25 mouse cellular contexts compared by ENCODE assay signal in genomic region chr11:35502128-35502527, GRCm38 (mm10).
DNase-seq lines count a peak whose midpoint lies in the region; ATAC-seq and TF ChIP-seq lines count a peak whose summit lies in the region.
"Had no signal": no experiment of that assay in that cellular context is flagged by ENCODE, and none has a peak within 500 bp of the region (broad histone marks: within the 10 kb centered on the region; RNA-seq: fewer than 3 reads in every experiment).

No protein-coding gene starts in this region.

- H3K27ac ChIP-seq in forebrain, embryonic 10.5 days: peak overlapping the region; percentile 44
- H3K27ac ChIP-seq in forebrain, embryonic 12.5 days: no peak overlapping the region
- H3K27ac ChIP-seq in lung, embryonic 14.5 days (ENCODE audit: low read depth): no peak overlapping the region
- H3K27ac ChIP-seq in neural tube, embryonic 11.5 days (ENCODE audit: low read depth, low read length): 0 out of 2 replicates have a peak overlapping the region, but pooled peaks have one; percentile 27
- H3K27ac ChIP-seq: forebrain, embryonic 15.5 days; limb, embryonic 12.5 days; liver, embryonic 15.5 days; midbrain, embryonic 12.5 days; neural tube, embryonic 12.5 days had no signal

- ATAC-seq in forebrain, embryonic 12.5 days (ENCODE audit: low FRiP score): no peak
- ATAC-seq in lung, embryonic 14.5 days (ENCODE audit: insufficient read depth): peak; percentile 43; the same call in 1 of the 2 replicates
- ATAC-seq in neural tube, embryonic 11.5 days (ENCODE audit: insufficient read depth, low FRiP score, low TSS enrichment): no peak
- ATAC-seq: forebrain, embryonic 15.5 days; intestine, postnatal 0 days; lung, postnatal 0 days had no signal

- H3K4me2 ChIP-seq in forebrain, embryonic 12.5 days: no peak overlapping the region
- H3K4me2 ChIP-seq in lung, embryonic 14.5 days: no peak overlapping the region
- no peak overlapping the region for H3K4me2 ChIP-seq in neural tube, embryonic 11.5 days (ENCODE audit: low read depth)
- H3K4me2 ChIP-seq: forebrain, embryonic 15.5 days; heart, embryonic 12.5 days; limb, embryonic 12.5 days; liver, embryonic 15.5 days; midbrain, embryonic 12.5 days; neural tube, embryonic 12.5 days had no signal

- no peaks in the 10 kb centered on the region for H3K9me3 ChIP-seq in forebrain, embryonic 10.5 days
- H3K9me3 ChIP-seq in forebrain, embryonic 12.5 days: no peaks in the 10 kb centered on the region
- H3K9me3 ChIP-seq in lung, embryonic 14.5 days (ENCODE audit: low read depth, low read length): no peaks in the 10 kb centered on the region
- no peaks in the 10 kb centered on the region for H3K9me3 ChIP-seq in neural tube, embryonic 11.5 days (ENCODE audit: control insufficient read depth, low read length)
- H3K9me3 ChIP-seq: forebrain, embryonic 15.5 days; heart, embryonic 12.5 days; limb, embryonic 12.5 days; liver, embryonic 15.5 days; midbrain, embryonic 12.5 days; neural tube, embryonic 12.5 days had no signal

- no peaks in the 10 kb centered on the region for H3K36me3 ChIP-seq in forebrain, embryonic 10.5 days (replicated peaks)
- H3K36me3 ChIP-seq in forebrain, embryonic 12.5 days (replicated peaks): no peaks in the 10 kb centered on the region
- H3K36me3 ChIP-seq in lung, embryonic 14.5 days (ENCODE audit: insufficient read depth): no peaks in the 10 kb centered on the region
- H3K36me3 ChIP-seq in neural tube, embryonic 11.5 days (ENCODE audit: control insufficient read depth, insufficient read depth, low read length): no peaks in the 10 kb centered on the region
- H3K36me3 ChIP-seq: forebrain, embryonic 15.5 days; G1E; heart, embryonic 12.5 days; limb, embryonic 12.5 days; liver, embryonic 15.5 days; midbrain, embryonic 12.5 days; neural tube, embryonic 12.5 days had no signal

- no peak for DNase-seq in forebrain, embryonic 10.5 days (ENCODE audit: extremely low spot score, low spot score)
- peak; percentile 61 for DNase-seq in lung, embryonic 14.5 days
- DNase-seq in lung, postnatal 4 days: no peak
- DNase-seq in neural tube, embryonic 11.5 days (ENCODE audit: low spot score): no peak
- no peak for DNase-seq in neural tube, embryonic 10.5 days (ENCODE audit: extremely low spot score, low spot score)
- DNase-seq in spleen, adult 18-20 months: no peak
- no peak for DNase-seq in thymus, adult 18-20 months
- DNase-seq: adrenal gland, adult 8-10 months; cerebellum, adult 2 months; cerebellum, postnatal 25 days; gastrocnemius, postnatal 25 days; heart, adult 11 months; heart, postnatal 4 days; kidney, adult 9 months; kidney, postnatal 10 days had no signal

- no peak for TF ChIP-seq CTCF in lung, embryonic 14.5 days (IDR thresholded peaks at IDR 0.05; ENCODE audit: low read depth)

- H3K27me3 ChIP-seq in forebrain, embryonic 10.5 days (ENCODE audit: poor library complexity, severe bottlenecking): peaks cover 86% of the 10 kb centered on the region
- H3K27me3 ChIP-seq in forebrain, embryonic 12.5 days: peaks cover 78% of the 10 kb centered on the region
- no peaks in the 10 kb centered on the region for H3K27me3 ChIP-seq in lung, embryonic 14.5 days (ENCODE audit: insufficient read depth, low read length)
- H3K27me3 ChIP-seq in neural tube, embryonic 11.5 days (ENCODE audit: control insufficient read depth, insufficient read depth, low read length): no peaks in the 10 kb centered on the region
- H3K27me3 ChIP-seq: heart, embryonic 12.5 days; limb, embryonic 12.5 days; neural tube, embryonic 12.5 days had no signal

- no peak overlapping the region for H3K9ac ChIP-seq in forebrain, embryonic 12.5 days
- no peak overlapping the region for H3K9ac ChIP-seq in lung, embryonic 14.5 days
- H3K9ac ChIP-seq in neural tube, embryonic 11.5 days (ENCODE audit: low read length): no peak overlapping the region
- H3K9ac ChIP-seq: forebrain, embryonic 15.5 days; heart, embryonic 12.5 days; limb, embryonic 12.5 days; liver, embryonic 15.5 days; midbrain, embryonic 12.5 days; neural tube, embryonic 12.5 days had no signal

- 3% methylated on average over 3 of the region's 3 CpGs for WGBS in forebrain, embryonic 10.5 days
- WGBS in forebrain, embryonic 12.5 days: 2% methylated on average over 3 of the region's 3 CpGs
- WGBS in lung, embryonic 14.5 days: 2% methylated on average over 3 of the region's 3 CpGs
- 9% methylated on average over 3 of the region's 3 CpGs for WGBS in neural tube, embryonic 11.5 days

- peaks cover 77% of the 10 kb centered on the region for H3K4me1 ChIP-seq in forebrain, embryonic 10.5 days
- H3K4me1 ChIP-seq in forebrain, embryonic 12.5 days: peaks cover 57% of the 10 kb centered on the region
- 0 out of 2 replicates have a peak, but pooled peaks cover 9% of the 10 kb centered on the region for H3K4me1 ChIP-seq in lung, embryonic 14.5 days (ENCODE audit: insufficient read depth)
- peaks cover 20% of the 10 kb centered on the region for H3K4me1 ChIP-seq in neural tube, embryonic 11.5 days (ENCODE audit: control insufficient read depth, insufficient read depth, low read length)
- H3K4me1 ChIP-seq: liver, embryonic 15.5 days had no signal

- no peak overlapping the region for H3K4me3 ChIP-seq in forebrain, embryonic 10.5 days
- H3K4me3 ChIP-seq in forebrain, embryonic 12.5 days (replicated peaks): no peak overlapping the region
- no peak overlapping the region for H3K4me3 ChIP-seq in lung, embryonic 14.5 days (ENCODE audit: low read depth, low read length)
- H3K4me3 ChIP-seq in neural tube, embryonic 11.5 days (ENCODE audit: low read depth, low read length): no peak overlapping the region
- H3K4me3 ChIP-seq: forebrain, embryonic 15.5 days; heart, embryonic 12.5 days; limb, embryonic 12.5 days; liver, embryonic 15.5 days; midbrain, embryonic 12.5 days; neural tube, embryonic 12.5 days had no signal

Comparison
In these comparisons a context has a peak if more than half of its experiments do, and no peak if none do; other contexts are left out.
1. H3K27ac ChIP-seq: peak in forebrain, embryonic 10.5 days (single experiment) and neural tube, embryonic 11.5 days (single experiment); none in forebrain, embryonic 12.5 days (single experiment) and lung, embryonic 14.5 days (single experiment).